Mouse (Mus musculus): ENCODE results near the gene Aacs.

- no peak for TF ChIP-seq CTCF (IDR thresholded peaks at IDR 0.05; ENCODE audit: insufficient read depth, low read length)
- no peak for TF ChIP-seq POLR2A (IDR thresholded peaks at IDR 0.05; ENCODE audit: borderline replicate concordance, extremely low read depth, low read depth, low read length)
Observed at GRCm38 (mm10) chr5:125426343-125426742, 49.3 kb upstream of the Aacs start.
